Mouse (Mus musculus) spleen, adult 2 months (tissue): ENCODE measurements around the gene Nhlrc2.

Source experiments
- CTCF ChIP-seq: fragments of 200-500 bp; IDR thresholded peaks from 2 replicates; pipeline ENCODE4 v1.5.1; 2011; ENCODE audit warnings: mild to moderate bottlenecking, inconsistent platforms; ENCODE audit not compliant: insufficient read depth, insufficient read length, insufficient replicate concordance; ENCODE audit errors: extremely low read depth
- POLR2A ChIP-seq: fragments of 200-500 bp; IDR thresholded peaks from 2 replicates; pipeline ENCODE4 v1.6.1; 2011; ENCODE audit warnings: low read depth, low read length, inconsistent platforms

DNA sequence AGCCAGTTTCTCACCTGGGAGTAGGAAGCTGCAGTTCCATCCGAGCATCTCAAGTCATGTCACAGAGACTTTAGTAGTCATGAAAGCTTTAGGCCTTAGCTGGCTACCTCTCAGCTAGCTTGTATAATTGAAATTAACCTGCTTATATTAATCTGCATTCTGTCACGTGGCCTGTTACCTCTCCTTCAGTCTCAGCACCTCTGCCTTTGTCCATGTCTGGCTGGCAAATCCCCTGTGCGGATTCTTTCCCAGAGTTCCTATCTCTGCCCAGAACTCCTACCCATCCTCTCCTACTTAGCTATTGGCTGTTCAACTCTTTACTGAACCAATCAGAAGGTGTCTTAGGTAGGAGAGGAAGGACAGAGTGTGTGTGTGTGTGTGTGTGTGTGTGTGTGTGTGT lies 36.2 kb downstream of the Nhlrc2 start:
- TF ChIP-seq CTCF (no peak), POLR2A (no peak)
